Mouse (Mus musculus): ENCODE measurements around the gene Pcf11.

DNA sequence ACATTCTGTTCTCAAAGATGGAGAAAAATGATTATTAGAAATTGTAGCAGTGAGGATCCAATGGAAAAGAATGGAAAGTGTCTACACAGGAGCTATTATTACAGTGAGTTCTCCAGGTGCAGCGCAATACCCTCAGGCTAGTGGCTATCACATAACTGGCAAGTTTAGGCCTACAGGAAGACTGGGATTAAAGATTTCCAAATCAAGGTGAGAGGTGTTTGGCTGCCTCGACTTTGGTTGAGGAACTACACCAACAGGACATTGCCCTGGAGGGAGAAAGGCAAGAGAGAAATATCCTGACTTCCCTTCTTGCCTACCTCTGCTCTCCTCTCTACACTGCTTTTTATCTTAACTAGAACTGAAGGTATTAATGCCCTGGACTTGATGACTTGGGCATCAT is 19.4 kb upstream of the Pcf11 start:
- TF ChIP-seq MAX (IDR thresholded peaks at IDR 0.05; ENCODE audit: low read length) (no peak), NRF1 (IDR thresholded peaks at IDR 0.05; ENCODE audit: insufficient read depth, low read depth, low read length, poor library complexity, severe bottlenecking) (no peak), CHD2 (IDR thresholded peaks at IDR 0.05; ENCODE audit: low read length) (no peak), KAT2A (conservative IDR thresholded peaks at IDR 0.05; ENCODE audit: low read depth, low read length) (no peak), ZC3H11A (IDR thresholded peaks at IDR 0.05; ENCODE audit: low read depth, low read length) (no peak), RAD21 (IDR thresholded peaks at IDR 0.05; ENCODE audit: low read depth, low read length) (no peak), JUND (IDR thresholded peaks at IDR 0.05; ENCODE audit: low read depth, low read length) (no peak), CTCF (IDR thresholded peaks at IDR 0.05 in 2 of 3, conservative IDR thresholded peaks at IDR 0.05 in 1 of 3; ENCODE audit: control insufficient read depth in 1 of 3, insufficient read depth in 1 of 3, low read depth in 2 of 3, low read length in 3 of 3, poor library complexity in 1 of 3, severe bottlenecking in 1 of 3) (no peak), TCF12 (IDR thresholded peaks at IDR 0.05; ENCODE audit: low read depth, low read length) (no peak), POLR2A (IDR thresholded peaks at IDR 0.05; ENCODE audit: control insufficient read depth in 1 of 2, insufficient read depth in 1 of 2, low read depth in 1 of 2, low read length in 2 of 2, poor library complexity in 1 of 2) (no peak), NELFE (IDR thresholded peaks at IDR 0.05; ENCODE audit: low read depth, low read length) (no peak), ZMIZ1 (IDR thresholded peaks at IDR 0.05; ENCODE audit: low read depth, low read length) (no peak), USF2 (IDR thresholded peaks at IDR 0.05; ENCODE audit: borderline replicate concordance in 1 of 2, insufficient read depth in 1 of 2, low read depth in 1 of 2, low read length in 2 of 2) (no peak)

Measured in MEL (cell line).